Mouse (Mus musculus): Measurements from ENCODE around the gene March9. TPM values are rescaled to one million over a fixed set of nuclear protein-coding genes. Genes with fewer than 3 reads are reported as not detected.

Gene March9
- polyA plus RNA-seq (2014; fragmentation: Nextera tagmentation; extraction: Ambion mirVana), result 8.2 and 8.8 TPM in 2 replicates

DNA sequence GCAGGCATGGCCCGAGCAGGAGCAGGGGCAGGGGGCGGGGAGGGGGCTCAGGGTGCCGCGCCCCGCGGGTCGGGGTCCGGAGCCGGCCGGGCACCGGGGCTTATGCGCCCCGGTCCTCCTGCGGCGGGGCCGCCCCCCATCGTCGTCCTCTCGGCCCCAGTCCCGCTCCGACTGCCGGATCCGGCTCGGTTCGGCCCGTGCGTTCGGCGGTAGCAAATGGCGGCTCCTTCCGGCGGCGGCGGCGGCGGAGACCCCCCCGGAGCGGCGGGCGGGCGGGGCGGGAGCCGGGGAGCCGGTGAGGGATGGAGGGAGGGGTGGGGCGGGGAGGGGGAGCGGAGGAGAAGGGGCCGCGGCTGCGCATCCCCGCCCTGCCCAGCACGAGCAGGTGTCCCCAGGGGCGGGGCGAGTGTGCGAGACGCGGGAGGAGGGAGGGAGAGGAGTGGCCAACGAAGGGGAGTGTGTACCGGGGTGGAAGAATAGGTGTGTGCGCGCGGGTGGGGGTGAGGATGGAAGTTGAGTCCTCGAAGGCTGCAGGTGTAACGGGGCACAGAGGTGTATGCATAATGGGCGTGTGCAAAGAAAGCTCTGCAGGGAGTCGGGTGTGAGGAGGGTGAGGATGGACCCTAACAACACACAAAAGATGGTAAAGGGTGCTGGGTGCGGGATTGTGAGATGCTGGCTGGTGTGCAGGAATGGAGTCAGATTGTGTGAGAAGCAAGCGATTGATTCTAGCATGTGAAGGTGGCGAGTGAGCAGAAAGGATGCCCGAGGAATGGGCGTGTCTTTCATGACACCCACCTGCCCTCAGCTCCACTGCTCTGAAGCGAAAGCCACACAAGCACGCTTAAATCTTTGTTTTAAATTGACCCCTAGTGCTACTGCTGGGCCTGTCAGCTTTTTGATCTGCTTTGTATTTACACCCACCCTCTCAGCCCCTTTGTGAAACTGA is at the start of gene March9:
TSS of gene March9 (minus strand) at position 217 of the 949 bp plus-strand sequence.
- peak within 1 kb of the TSS; percentile 97 for H3K9ac ChIP-seq (ENCODE audit: low read length)
- H3K27me3 ChIP-seq (replicated peaks; ENCODE audit: control insufficient read depth, insufficient read depth, low read length), result no peaks in the 10 kb centered on the region
- peak within 1 kb of the TSS; percentile 95 for H3K27ac ChIP-seq (ENCODE audit: low read depth, low read length)
- ATAC-seq, result peak; percentile 53
- peaks cover 26% of the 10 kb centered on the region for H3K4me1 ChIP-seq (ENCODE audit: control insufficient read depth, insufficient read depth, low read length)
- peak within 1 kb of the TSS; percentile 87 for H3K4me2 ChIP-seq (ENCODE audit: low read length)
- under 1% methylated on average over 42 of the region's 72 CpGs for WGBS
- peaks cover 33% of the 10 kb centered on the region for H3K36me3 ChIP-seq (ENCODE audit: control insufficient read depth, insufficient read depth, low read length)
- H3K4me3 ChIP-seq (ENCODE audit: low read depth, low read length), result peak within 1 kb of the TSS; percentile 89
- no peaks in the 10 kb centered on the region for H3K9me3 ChIP-seq (replicated peaks; ENCODE audit: control insufficient read depth, low read length)
- peak; percentile 93 for DNase-seq (ENCODE audit: low spot score)

DNA sequence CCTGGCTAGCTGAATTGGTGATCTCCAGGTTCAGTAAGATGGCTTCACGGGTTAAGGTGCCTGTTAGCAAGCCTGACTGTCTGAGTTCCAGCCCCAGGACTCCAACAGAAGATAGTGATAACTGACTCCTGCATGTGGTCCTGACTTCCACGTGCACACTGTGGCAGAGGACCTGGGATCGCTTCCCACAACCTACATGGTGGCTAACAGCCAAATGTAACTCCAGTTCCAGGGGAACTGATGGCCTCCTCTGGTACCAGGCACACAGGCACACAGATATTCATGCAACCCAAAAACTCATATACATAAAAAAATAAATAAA is 48.2 kb upstream of the March9 start:
- ATAC-seq, result no peak
- Histone ChIP-seq H3K4me1 (ENCODE audit: control insufficient read depth, insufficient read depth, low read length) (no peaks in the 10 kb centered on the region), H3K9me3 (replicated peaks; ENCODE audit: control insufficient read depth, low read length) (no peaks in the 10 kb centered on the region), H3K27ac (ENCODE audit: low read depth, low read length) (no peak overlapping the region), H3K9ac (ENCODE audit: low read length) (no peak overlapping the region), H3K4me3 (ENCODE audit: low read depth, low read length) (no peak overlapping the region), H3K4me2 (ENCODE audit: low read length) (no peak overlapping the region), H3K36me3 (ENCODE audit: control insufficient read depth, insufficient read depth, low read length) (peaks cover 29% of the 10 kb centered on the region), H3K27me3 (replicated peaks; ENCODE audit: control insufficient read depth, insufficient read depth, low read length) (no peaks in the 10 kb centered on the region)
- no peak for DNase-seq (ENCODE audit: low spot score)
- 83% methylated on average over 3 of the region's 3 CpGs for WGBS

DNA sequence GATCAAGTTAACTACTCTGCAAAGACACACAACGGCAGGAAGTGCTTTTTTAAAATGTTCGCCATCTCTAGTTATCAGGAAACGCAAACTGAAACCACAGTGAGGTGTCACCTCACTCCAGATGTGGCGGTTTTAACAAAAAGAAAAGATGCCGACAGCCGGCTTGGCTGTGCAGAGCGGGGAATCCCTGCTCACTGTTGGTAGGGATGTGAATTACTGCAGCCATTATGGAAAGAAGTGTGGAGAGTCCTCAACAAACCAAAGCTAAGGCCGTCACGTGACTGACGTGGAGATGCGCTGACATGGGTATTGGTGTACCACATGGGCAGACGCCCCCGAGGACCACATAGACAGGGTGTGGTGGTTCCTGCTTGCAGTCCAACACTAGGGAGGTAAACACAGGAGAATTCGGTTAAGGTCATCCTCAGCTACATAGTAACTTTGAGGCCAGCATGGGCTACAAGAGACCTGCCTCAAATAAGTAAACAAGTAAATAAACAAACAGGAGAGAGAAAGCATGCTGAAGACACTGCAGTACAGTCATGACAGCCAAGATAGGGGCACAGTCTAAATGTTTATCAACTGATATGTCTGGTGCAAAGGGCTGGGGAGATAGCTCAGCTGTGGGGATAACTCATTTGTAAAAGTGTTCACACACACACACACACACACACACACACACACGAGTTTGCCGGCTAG is 47.7 kb upstream of the March9 start:
- H3K4me1 ChIP-seq (ENCODE audit: control insufficient read depth, insufficient read depth, low read length), result no peaks in the 10 kb centered on the region
- DNase-seq (ENCODE audit: low spot score), result no peak
- no peak for ATAC-seq
- no peak overlapping the region for H3K4me2 ChIP-seq (ENCODE audit: low read length)
- no peak overlapping the region for H3K4me3 ChIP-seq (ENCODE audit: low read depth, low read length)
- no peak overlapping the region for H3K27ac ChIP-seq (ENCODE audit: low read depth, low read length)
- H3K36me3 ChIP-seq (ENCODE audit: control insufficient read depth, insufficient read depth, low read length), result peaks cover 24% of the 10 kb centered on the region
- no peaks in the 10 kb centered on the region for H3K27me3 ChIP-seq (replicated peaks; ENCODE audit: control insufficient read depth, insufficient read depth, low read length)
- no peaks in the 10 kb centered on the region for H3K9me3 ChIP-seq (replicated peaks; ENCODE audit: control insufficient read depth, low read length)
- WGBS, result 91% methylated on average over 16 of the region's 16 CpGs
- no peak overlapping the region for H3K9ac ChIP-seq (ENCODE audit: low read length)

DNA sequence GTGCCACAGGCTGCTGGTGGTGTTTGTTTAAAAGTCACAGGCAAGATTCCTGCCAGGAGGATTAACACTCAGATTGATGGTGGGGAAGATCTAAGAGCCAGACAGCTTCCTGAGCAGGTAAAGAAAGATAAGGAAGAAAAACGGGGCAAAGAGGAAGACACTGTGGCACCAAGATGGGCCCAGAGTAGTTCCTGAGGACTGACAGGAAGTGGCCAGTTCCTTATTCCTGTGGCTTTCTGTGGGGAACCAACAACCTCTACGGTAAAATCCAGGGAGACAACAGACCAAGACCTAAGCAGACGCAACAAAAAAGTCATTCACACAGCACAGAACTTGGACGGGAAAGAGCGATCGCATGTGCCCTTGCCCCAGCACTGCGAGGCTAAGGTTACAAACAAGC is 43.6 kb upstream of the March9 start:
- DNase-seq (ENCODE audit: low spot score) (no peak), ATAC-seq (no peak)
- H3K4me2 ChIP-seq (ENCODE audit: low read length), result no peak overlapping the region
- peaks cover 50% of the 10 kb centered on the region for H3K36me3 ChIP-seq (ENCODE audit: control insufficient read depth, insufficient read depth, low read length)
- H3K9me3 ChIP-seq (replicated peaks; ENCODE audit: control insufficient read depth, low read length), result no peaks in the 10 kb centered on the region
- no peaks in the 10 kb centered on the region for H3K4me1 ChIP-seq (ENCODE audit: control insufficient read depth, insufficient read depth, low read length)
- WGBS, result 88% methylated on average over 7 of the region's 7 CpGs
- H3K27ac ChIP-seq (ENCODE audit: low read depth, low read length), result no peak overlapping the region
- H3K9ac ChIP-seq (ENCODE audit: low read length), result no peak overlapping the region
- no peaks in the 10 kb centered on the region for H3K27me3 ChIP-seq (replicated peaks; ENCODE audit: control insufficient read depth, insufficient read depth, low read length)
- no peak overlapping the region for H3K4me3 ChIP-seq (ENCODE audit: low read depth, low read length)

DNA sequence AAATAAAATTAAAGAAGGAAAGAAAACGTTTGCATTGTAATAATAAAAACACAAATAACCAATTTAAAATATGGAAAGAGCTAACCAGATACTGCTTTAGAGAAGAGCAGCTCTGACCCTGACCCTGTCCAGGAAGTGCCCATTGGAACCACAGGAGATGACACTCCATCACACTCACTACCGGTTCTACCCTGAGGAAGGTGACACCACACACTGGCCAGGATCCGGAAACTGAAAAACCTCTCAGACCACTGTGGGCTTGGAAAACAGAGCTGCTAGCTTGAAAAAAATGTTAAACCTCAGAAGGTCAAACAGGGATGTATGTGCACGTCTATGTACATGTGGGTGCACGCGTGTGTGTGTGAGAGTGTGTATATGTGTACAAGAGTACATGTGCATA is 41.2 kb upstream of the March9 start:
- no peak overlapping the region for H3K4me2 ChIP-seq (ENCODE audit: low read length)
- no peaks in the 10 kb centered on the region for H3K4me1 ChIP-seq (ENCODE audit: control insufficient read depth, insufficient read depth, low read length)
- H3K27me3 ChIP-seq (replicated peaks; ENCODE audit: control insufficient read depth, insufficient read depth, low read length), result no peaks in the 10 kb centered on the region
- 86% methylated on average over 6 of the region's 6 CpGs for WGBS
- H3K9me3 ChIP-seq (replicated peaks; ENCODE audit: control insufficient read depth, low read length), result no peaks in the 10 kb centered on the region
- H3K9ac ChIP-seq (ENCODE audit: low read length), result no peak overlapping the region
- H3K27ac ChIP-seq (ENCODE audit: low read depth, low read length), result no peak overlapping the region
- ATAC-seq (no peak), DNase-seq (ENCODE audit: low spot score) (no peak)
- peaks cover 61% of the 10 kb centered on the region for H3K36me3 ChIP-seq (ENCODE audit: control insufficient read depth, insufficient read depth, low read length)
- no peak overlapping the region for H3K4me3 ChIP-seq (ENCODE audit: low read depth, low read length)

DNA sequence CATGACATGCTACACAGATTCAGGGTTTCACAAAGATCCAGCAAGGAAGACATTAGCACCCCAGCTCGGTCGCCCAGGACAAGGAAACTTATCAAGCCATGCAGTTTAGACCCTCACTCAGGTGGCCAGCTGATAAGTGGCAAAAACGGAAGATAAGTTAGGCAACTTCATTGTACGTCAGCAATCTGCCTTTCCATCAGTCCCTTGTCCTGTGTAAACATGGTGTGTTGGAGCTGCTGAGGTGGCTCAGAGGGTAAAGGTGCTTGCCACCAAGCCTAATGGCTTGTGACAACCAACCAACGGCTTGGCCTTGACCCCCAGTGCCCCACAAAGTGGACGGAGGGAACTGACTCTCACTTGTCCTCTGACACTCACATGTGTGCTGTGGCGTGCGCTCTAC is 40.4 kb upstream of the March9 start:
- H3K36me3 ChIP-seq (ENCODE audit: control insufficient read depth, insufficient read depth, low read length), result peaks cover 64% of the 10 kb centered on the region
- H3K4me3 ChIP-seq (ENCODE audit: low read depth, low read length), result no peak overlapping the region
- no peaks in the 10 kb centered on the region for H3K27me3 ChIP-seq (replicated peaks; ENCODE audit: control insufficient read depth, insufficient read depth, low read length)
- H3K4me2 ChIP-seq (ENCODE audit: low read length), result no peak overlapping the region
- no peak overlapping the region for H3K9ac ChIP-seq (ENCODE audit: low read length)
- DNase-seq (ENCODE audit: low spot score) (no peak), ATAC-seq (no peak)
- no peaks in the 10 kb centered on the region for H3K4me1 ChIP-seq (ENCODE audit: control insufficient read depth, insufficient read depth, low read length)
- no peak overlapping the region for H3K27ac ChIP-seq (ENCODE audit: low read depth, low read length)
- no peaks in the 10 kb centered on the region for H3K9me3 ChIP-seq (replicated peaks; ENCODE audit: control insufficient read depth, low read length)
- WGBS, result 89% methylated on average over 8 of the region's 8 CpGs

DNA sequence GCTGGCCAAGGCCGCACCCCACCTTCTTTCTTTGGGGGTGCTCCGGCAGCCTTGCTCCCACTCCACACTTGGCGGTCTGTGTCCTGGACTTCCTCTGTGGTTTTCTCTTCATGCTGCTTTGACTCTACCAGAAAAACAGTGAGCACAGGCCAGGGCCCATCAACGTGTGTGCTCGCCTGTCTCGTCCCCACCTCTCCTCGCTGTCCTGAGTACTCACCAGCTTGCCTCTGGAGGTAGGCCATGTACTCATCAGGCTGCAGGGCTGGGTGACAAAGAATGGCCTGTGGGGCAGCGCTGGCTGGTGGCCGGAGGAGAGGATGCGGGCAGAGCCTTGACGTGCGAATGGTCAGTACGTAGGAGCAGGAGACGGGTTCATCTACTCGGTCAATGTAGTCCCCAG is 39.9 kb upstream of the March9 start:
- H3K9me3 ChIP-seq (replicated peaks; ENCODE audit: control insufficient read depth, low read length), result no peaks in the 10 kb centered on the region
- peaks cover 69% of the 10 kb centered on the region for H3K36me3 ChIP-seq (ENCODE audit: control insufficient read depth, insufficient read depth, low read length)
- no peak overlapping the region for H3K4me2 ChIP-seq (ENCODE audit: low read length)
- ATAC-seq, result no peak
- no peak overlapping the region for H3K9ac ChIP-seq (ENCODE audit: low read length)
- H3K4me3 ChIP-seq (ENCODE audit: low read depth, low read length), result no peak overlapping the region
- H3K27ac ChIP-seq (ENCODE audit: low read depth, low read length), result no peak overlapping the region
- WGBS, result 92% methylated on average over 14 of the region's 15 CpGs
- DNase-seq (ENCODE audit: low spot score), result no peak
- no peaks in the 10 kb centered on the region for H3K4me1 ChIP-seq (ENCODE audit: control insufficient read depth, insufficient read depth, low read length)
- H3K27me3 ChIP-seq (replicated peaks; ENCODE audit: control insufficient read depth, insufficient read depth, low read length), result no peaks in the 10 kb centered on the region

DNA sequence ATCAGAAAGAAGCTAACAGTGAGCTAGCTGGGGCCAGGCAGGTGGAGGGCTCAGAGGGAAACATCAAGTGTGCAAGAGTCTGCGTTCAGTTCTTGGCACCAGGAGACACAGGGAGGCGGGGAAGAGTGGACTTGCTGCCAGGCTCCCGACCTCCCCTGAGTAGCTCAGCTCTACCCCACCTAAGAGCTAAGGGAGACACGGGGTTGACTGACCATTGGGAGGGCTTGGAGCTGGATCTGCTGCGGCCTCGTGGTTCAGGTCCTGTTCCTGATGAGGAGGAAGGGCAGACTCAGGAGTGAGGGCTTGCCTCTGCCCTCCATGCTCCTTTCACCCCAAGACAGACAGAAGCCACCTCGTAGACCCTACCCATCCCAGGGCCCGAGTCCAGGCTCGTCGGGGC is 39.2 kb upstream of the March9 start:
- Histone ChIP-seq H3K4me2 (ENCODE audit: low read length) (no peak overlapping the region), H3K9me3 (replicated peaks; ENCODE audit: control insufficient read depth, low read length) (no peaks in the 10 kb centered on the region), H3K27ac (ENCODE audit: low read depth, low read length) (no peak overlapping the region), H3K4me1 (ENCODE audit: control insufficient read depth, insufficient read depth, low read length) (0 out of 2 replicates have a peak, but pooled peaks cover 3% of the 10 kb centered on the region), H3K4me3 (ENCODE audit: low read depth, low read length) (no peak overlapping the region), H3K27me3 (replicated peaks; ENCODE audit: control insufficient read depth, insufficient read depth, low read length) (no peaks in the 10 kb centered on the region), H3K36me3 (ENCODE audit: control insufficient read depth, insufficient read depth, low read length) (peaks cover 70% of the 10 kb centered on the region), H3K9ac (ENCODE audit: low read length) (no peak overlapping the region)
- ATAC-seq (no peak), DNase-seq (ENCODE audit: low spot score) (no peak)
- WGBS, result 88% methylated on average over 10 of the region's 10 CpGs

DNA sequence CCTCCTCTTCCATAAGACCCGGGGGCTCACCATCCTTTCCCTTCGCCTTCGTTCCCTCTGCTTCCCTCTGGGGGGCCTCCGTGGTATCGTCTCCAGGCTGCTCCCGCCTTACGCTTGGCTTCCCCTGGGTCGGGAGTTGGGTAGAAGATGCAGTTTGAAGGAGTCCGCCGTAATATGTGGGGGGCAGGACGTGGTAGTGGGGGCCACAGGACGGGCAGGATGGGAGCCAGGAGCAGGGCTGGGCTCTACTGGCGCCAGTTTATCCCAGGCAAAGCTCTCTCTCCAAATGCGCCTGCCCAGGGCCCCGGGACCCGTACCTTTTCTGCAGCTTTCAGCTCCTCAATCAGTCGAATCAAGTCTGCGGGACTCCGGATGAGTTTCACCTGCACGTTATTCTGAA is 38.5 kb upstream of the March9 start:
- 81% methylated on average over 20 of the region's 20 CpGs for WGBS
- Histone ChIP-seq H3K36me3 (ENCODE audit: control insufficient read depth, insufficient read depth, low read length) (peaks cover 65% of the 10 kb centered on the region), H3K4me3 (ENCODE audit: low read depth, low read length) (no peak overlapping the region), H3K27me3 (replicated peaks; ENCODE audit: control insufficient read depth, insufficient read depth, low read length) (no peaks in the 10 kb centered on the region), H3K9ac (ENCODE audit: low read length) (no peak overlapping the region), H3K9me3 (replicated peaks; ENCODE audit: control insufficient read depth, low read length) (no peaks in the 10 kb centered on the region), H3K4me2 (ENCODE audit: low read length) (no peak overlapping the region), H3K27ac (ENCODE audit: low read depth, low read length) (no peak overlapping the region), H3K4me1 (ENCODE audit: control insufficient read depth, insufficient read depth, low read length) (0 out of 2 replicates have a peak, but pooled peaks cover 5% of the 10 kb centered on the region)
- ATAC-seq (no peak), DNase-seq (ENCODE audit: low spot score) (no peak)
